Mouse (Mus musculus): ENCODE data around the gene Fam196b. TPM values are rescaled to one million over a fixed set of nuclear protein-coding genes. Genes with fewer than 3 reads are reported as not detected.

Gene Fam196b
- polyA plus RNA-seq, 1 experiment from 2014 or later, result 2.5 TPM

DNA sequence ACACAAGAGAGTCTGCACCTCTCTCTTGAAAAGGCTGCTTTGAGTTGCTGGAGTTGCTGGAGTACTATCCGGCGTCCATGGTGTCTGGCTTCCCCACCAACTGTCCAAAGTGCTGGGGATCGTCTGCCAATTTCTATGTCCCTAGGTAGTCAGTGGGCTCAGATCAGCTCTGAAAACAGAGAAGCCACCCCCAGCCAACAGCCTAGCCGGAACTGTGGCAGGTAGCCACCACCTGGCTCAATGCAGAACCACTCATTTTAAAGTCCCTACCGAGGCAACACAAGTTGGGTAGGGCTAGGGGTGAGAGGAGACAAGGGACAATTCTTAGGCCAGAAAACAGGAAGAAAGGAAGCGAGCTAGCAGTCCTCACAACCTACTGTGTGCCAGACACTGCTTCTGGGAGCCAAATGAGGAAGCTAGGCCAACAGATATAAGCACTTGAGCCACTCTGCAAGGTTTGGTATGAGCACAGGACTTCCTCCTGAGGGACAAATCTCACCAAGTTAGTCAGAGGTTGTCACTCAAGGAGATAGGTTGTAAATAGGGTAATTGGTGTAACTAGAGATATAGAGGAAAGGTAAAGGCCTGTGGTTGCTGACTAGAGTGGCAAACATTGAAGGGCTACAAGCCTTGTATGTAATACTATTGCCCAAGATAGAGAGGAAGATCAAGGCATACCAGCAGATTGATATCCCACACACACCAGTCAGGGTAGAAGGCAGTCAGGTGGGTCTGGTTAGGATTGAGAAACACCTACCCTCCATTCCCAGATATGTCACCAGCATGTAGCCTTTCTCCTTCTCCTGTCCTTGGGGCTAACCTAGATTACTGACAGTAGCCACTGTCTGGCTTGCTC, 74.9 kb downstream of the Fam196b start:
- H3K27ac ChIP-seq (ENCODE audit: low read length), result no peak overlapping the region
- no peaks in the 10 kb centered on the region for H3K36me3 ChIP-seq (ENCODE audit: control insufficient read depth, insufficient read depth)
- H3K4me1 ChIP-seq (replicated peaks; ENCODE audit: control insufficient read depth, insufficient read depth, low read length), result peaks cover 4% of the 10 kb centered on the region
- 84% methylated on average over 6 of the region's 6 CpGs for WGBS
- H3K27me3 ChIP-seq (replicated peaks; ENCODE audit: control insufficient read depth, insufficient read depth, low read length), result no peaks in the 10 kb centered on the region
- no peak for ATAC-seq
- no peak overlapping the region for H3K4me2 ChIP-seq (ENCODE audit: low read length)
- no peak overlapping the region for H3K9ac ChIP-seq (replicated peaks; ENCODE audit: low read depth, low read length)
- no peaks in the 10 kb centered on the region for H3K9me3 ChIP-seq (ENCODE audit: control insufficient read depth, low read length)
- H3K4me3 ChIP-seq (replicated peaks; ENCODE audit: low read length), result no peak overlapping the region

- no peak overlapping the region for H3K4me3 ChIP-seq (replicated peaks; ENCODE audit: low read length)
- no peak overlapping the region for H3K9ac ChIP-seq (replicated peaks; ENCODE audit: low read depth, low read length)
- no peaks in the 10 kb centered on the region for H3K4me1 ChIP-seq (replicated peaks; ENCODE audit: control insufficient read depth, insufficient read depth, low read length)
- H3K27me3 ChIP-seq (replicated peaks; ENCODE audit: control insufficient read depth, insufficient read depth, low read length), result no peaks in the 10 kb centered on the region
- no peaks in the 10 kb centered on the region for H3K36me3 ChIP-seq (ENCODE audit: control insufficient read depth, insufficient read depth)
- H3K27ac ChIP-seq (ENCODE audit: low read length), result no peak overlapping the region
- no peak for ATAC-seq
- no peak overlapping the region for H3K4me2 ChIP-seq (ENCODE audit: low read length)
- no peaks in the 10 kb centered on the region for H3K9me3 ChIP-seq (ENCODE audit: control insufficient read depth, low read length)
- 50% methylated on average over 4 of the region's 4 CpGs for WGBS
Observed at GRCm38 (mm10) chr11:34392105-34392504, 77.5 kb downstream of the Fam196b start.

GRCm38 (mm10) chr11:34395802-34396201, 81.2 kb downstream of the Fam196b start:
- no peak overlapping the region for H3K4me2 ChIP-seq (ENCODE audit: low read length)
- no peak for ATAC-seq
- H3K9me3 ChIP-seq (ENCODE audit: control insufficient read depth, low read length), result no peaks in the 10 kb centered on the region
- H3K27ac ChIP-seq (ENCODE audit: low read length), result no peak overlapping the region
- WGBS, result 92% methylated on average over 3 of the region's 3 CpGs
- H3K4me3 ChIP-seq (replicated peaks; ENCODE audit: low read length), result no peak overlapping the region
- no peaks in the 10 kb centered on the region for H3K27me3 ChIP-seq (replicated peaks; ENCODE audit: control insufficient read depth, insufficient read depth, low read length)
- H3K36me3 ChIP-seq (ENCODE audit: control insufficient read depth, insufficient read depth), result no peaks in the 10 kb centered on the region
- no peaks in the 10 kb centered on the region for H3K4me1 ChIP-seq (replicated peaks; ENCODE audit: control insufficient read depth, insufficient read depth, low read length)
- no peak overlapping the region for H3K9ac ChIP-seq (replicated peaks; ENCODE audit: low read depth, low read length)

DNA sequence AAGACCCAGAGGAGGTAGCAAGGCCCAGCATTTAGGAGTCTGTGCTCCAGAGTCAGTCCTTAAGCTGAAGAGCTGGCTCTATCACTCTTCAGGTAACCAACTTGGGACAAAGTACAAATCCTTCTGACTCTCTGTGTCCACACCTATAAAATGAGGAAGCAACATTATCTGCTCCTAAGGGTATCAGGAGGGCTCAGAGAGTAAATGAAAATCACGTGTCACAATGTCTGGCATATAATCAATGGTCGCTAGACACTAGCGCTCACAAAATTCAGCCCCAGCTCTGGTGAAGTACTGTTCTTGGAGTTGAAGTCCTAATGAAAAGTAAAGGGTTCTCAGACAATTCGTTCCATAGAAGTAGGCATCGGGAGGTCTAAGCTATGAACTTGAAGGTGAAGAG, 83.0 kb downstream of the Fam196b start:
- H3K27ac ChIP-seq (ENCODE audit: low read length), result no peak overlapping the region
- H3K36me3 ChIP-seq (ENCODE audit: control insufficient read depth, insufficient read depth), result no peaks in the 10 kb centered on the region
- no peak overlapping the region for H3K9ac ChIP-seq (replicated peaks; ENCODE audit: low read depth, low read length)
- H3K9me3 ChIP-seq (ENCODE audit: control insufficient read depth, low read length), result no peaks in the 10 kb centered on the region
- H3K4me1 ChIP-seq (replicated peaks; ENCODE audit: control insufficient read depth, insufficient read depth, low read length), result no peaks in the 10 kb centered on the region
- H3K4me2 ChIP-seq (ENCODE audit: low read length), result no peak overlapping the region
- H3K27me3 ChIP-seq (replicated peaks; ENCODE audit: control insufficient read depth, insufficient read depth, low read length), result no peaks in the 10 kb centered on the region
- 93% methylated on average over 5 of the region's 5 CpGs for WGBS
- no peak for ATAC-seq
- no peak overlapping the region for H3K4me3 ChIP-seq (replicated peaks; ENCODE audit: low read length)

DNA sequence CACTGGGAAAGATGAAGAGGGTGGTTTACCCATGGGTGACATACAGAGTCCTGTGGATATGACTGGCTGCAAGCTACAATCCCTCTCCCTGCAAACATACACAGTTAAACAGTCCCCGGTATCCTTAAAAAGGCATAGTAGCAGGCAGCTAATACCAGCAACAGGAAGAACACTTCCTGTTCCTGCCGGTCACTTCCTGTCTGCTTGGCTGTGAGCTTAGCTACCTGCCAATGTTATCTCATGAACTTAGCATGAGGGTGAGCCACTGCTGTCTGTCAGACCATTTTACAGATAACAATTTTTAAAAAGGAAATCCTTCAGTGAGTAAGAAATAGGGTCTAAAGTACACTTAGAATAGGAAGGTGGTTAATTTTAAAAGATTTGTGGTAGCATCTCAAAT, 83.9 kb downstream of the Fam196b start:
- WGBS, result 96% methylated on average over 2 of the region's 2 CpGs
- no peak overlapping the region for H3K4me3 ChIP-seq (replicated peaks; ENCODE audit: low read length)
- H3K27me3 ChIP-seq (replicated peaks; ENCODE audit: control insufficient read depth, insufficient read depth, low read length), result no peaks in the 10 kb centered on the region
- H3K9me3 ChIP-seq (ENCODE audit: control insufficient read depth, low read length), result no peaks in the 10 kb centered on the region
- H3K4me2 ChIP-seq (ENCODE audit: low read length), result no peak overlapping the region
- no peak overlapping the region for H3K9ac ChIP-seq (replicated peaks; ENCODE audit: low read depth, low read length)
- ATAC-seq, result no peak
- H3K36me3 ChIP-seq (ENCODE audit: control insufficient read depth, insufficient read depth), result no peaks in the 10 kb centered on the region
- H3K27ac ChIP-seq (ENCODE audit: low read length), result no peak overlapping the region
- no peaks in the 10 kb centered on the region for H3K4me1 ChIP-seq (replicated peaks; ENCODE audit: control insufficient read depth, insufficient read depth, low read length)

GRCm38 (mm10) chr11:34401343-34401742, 86.7 kb downstream of the Fam196b start:
- H3K9me3 ChIP-seq (ENCODE audit: control insufficient read depth, low read length), result no peaks in the 10 kb centered on the region
- 86% methylated on average over 8 of the region's 8 CpGs for WGBS
- H3K9ac ChIP-seq (replicated peaks; ENCODE audit: low read depth, low read length), result no peak overlapping the region
- no peak overlapping the region for H3K4me2 ChIP-seq (ENCODE audit: low read length)
- no peak for ATAC-seq
- no peaks in the 10 kb centered on the region for H3K36me3 ChIP-seq (ENCODE audit: control insufficient read depth, insufficient read depth)
- H3K4me3 ChIP-seq (replicated peaks; ENCODE audit: low read length), result no peak overlapping the region
- no peak overlapping the region for H3K27ac ChIP-seq (ENCODE audit: low read length)
- no peaks in the 10 kb centered on the region for H3K27me3 ChIP-seq (replicated peaks; ENCODE audit: control insufficient read depth, insufficient read depth, low read length)
- no peaks in the 10 kb centered on the region for H3K4me1 ChIP-seq (replicated peaks; ENCODE audit: control insufficient read depth, insufficient read depth, low read length)

- Histone ChIP-seq H3K9ac (replicated peaks; ENCODE audit: low read depth, low read length) (no peak overlapping the region), H3K27me3 (replicated peaks; ENCODE audit: control insufficient read depth, insufficient read depth, low read length) (no peaks in the 10 kb centered on the region), H3K36me3 (ENCODE audit: control insufficient read depth, insufficient read depth) (no peaks in the 10 kb centered on the region), H3K4me1 (replicated peaks; ENCODE audit: control insufficient read depth, insufficient read depth, low read length) (no peaks in the 10 kb centered on the region), H3K4me3 (replicated peaks; ENCODE audit: low read length) (no peak overlapping the region), H3K9me3 (ENCODE audit: control insufficient read depth, low read length) (no peaks in the 10 kb centered on the region), H3K4me2 (ENCODE audit: low read length) (no peak overlapping the region), H3K27ac (ENCODE audit: low read length) (no peak overlapping the region)
- 83% methylated on average over 1 of the region's 1 CpGs for WGBS
- ATAC-seq, result no peak
Observed at GRCm38 (mm10) chr11:34405311-34405710, 90.7 kb downstream of the Fam196b start.

- no peak overlapping the region for H3K4me3 ChIP-seq (replicated peaks; ENCODE audit: low read length)
- H3K9me3 ChIP-seq (ENCODE audit: control insufficient read depth, low read length), result no peaks in the 10 kb centered on the region
- 0 out of 2 replicates have a peak, but pooled peaks have one; percentile 18 for ATAC-seq
- H3K27me3 ChIP-seq (replicated peaks; ENCODE audit: control insufficient read depth, insufficient read depth, low read length), result no peaks in the 10 kb centered on the region
- no peaks in the 10 kb centered on the region for H3K4me1 ChIP-seq (replicated peaks; ENCODE audit: control insufficient read depth, insufficient read depth, low read length)
- no peak overlapping the region for H3K9ac ChIP-seq (replicated peaks; ENCODE audit: low read depth, low read length)
- H3K27ac ChIP-seq (ENCODE audit: low read length), result no peak overlapping the region
- no peak overlapping the region for H3K4me2 ChIP-seq (ENCODE audit: low read length)
- H3K36me3 ChIP-seq (ENCODE audit: control insufficient read depth, insufficient read depth), result no peaks in the 10 kb centered on the region
- WGBS, result 67% methylated on average over 8 of the region's 8 CpGs
Observed at GRCm38 (mm10) chr11:34406309-34406708, 91.7 kb downstream of the Fam196b start.

DNA sequence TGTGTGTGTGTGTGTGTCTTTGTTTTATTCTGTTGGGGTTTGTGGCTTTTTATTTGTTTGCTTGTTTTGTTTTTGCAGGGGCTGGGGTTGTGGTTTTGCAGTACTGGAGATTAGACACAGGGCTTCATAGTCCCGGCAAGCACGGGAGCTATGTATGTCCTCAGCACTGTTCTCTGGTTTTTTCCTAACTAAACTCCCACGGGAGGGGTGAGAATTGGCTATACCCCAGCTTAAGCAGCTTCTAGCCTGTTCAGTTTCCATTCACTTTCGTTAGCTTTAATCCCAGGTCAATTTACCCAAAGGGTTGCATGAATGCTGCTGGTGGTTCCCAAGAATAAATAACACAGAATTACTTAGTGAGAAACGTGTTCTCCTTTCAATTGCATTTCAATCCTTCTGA, 92.2 kb downstream of the Fam196b start:
- Histone ChIP-seq H3K27me3 (replicated peaks; ENCODE audit: control insufficient read depth, insufficient read depth, low read length) (no peaks in the 10 kb centered on the region), H3K4me3 (replicated peaks; ENCODE audit: low read length) (no peak overlapping the region), H3K9ac (replicated peaks; ENCODE audit: low read depth, low read length) (no peak overlapping the region), H3K27ac (ENCODE audit: low read length) (no peak overlapping the region), H3K4me1 (replicated peaks; ENCODE audit: control insufficient read depth, insufficient read depth, low read length) (no peaks in the 10 kb centered on the region), H3K36me3 (ENCODE audit: control insufficient read depth, insufficient read depth) (no peaks in the 10 kb centered on the region), H3K4me2 (ENCODE audit: low read length) (no peak overlapping the region), H3K9me3 (ENCODE audit: control insufficient read depth, low read length) (no peaks in the 10 kb centered on the region)
- 22% methylated on average over 5 of the region's 5 CpGs for WGBS
- ATAC-seq, result 0 out of 2 replicates have a peak, but pooled peaks have one; percentile 33
